Mouse (Mus musculus): ENCODE data around the gene Gm21987. TPM values are rescaled to one million over a fixed set of nuclear protein-coding genes. Genes with fewer than 3 reads are reported as not detected.

Gm21987 gene
- polyA plus RNA-seq, 1 experiment: not detected

DNA sequence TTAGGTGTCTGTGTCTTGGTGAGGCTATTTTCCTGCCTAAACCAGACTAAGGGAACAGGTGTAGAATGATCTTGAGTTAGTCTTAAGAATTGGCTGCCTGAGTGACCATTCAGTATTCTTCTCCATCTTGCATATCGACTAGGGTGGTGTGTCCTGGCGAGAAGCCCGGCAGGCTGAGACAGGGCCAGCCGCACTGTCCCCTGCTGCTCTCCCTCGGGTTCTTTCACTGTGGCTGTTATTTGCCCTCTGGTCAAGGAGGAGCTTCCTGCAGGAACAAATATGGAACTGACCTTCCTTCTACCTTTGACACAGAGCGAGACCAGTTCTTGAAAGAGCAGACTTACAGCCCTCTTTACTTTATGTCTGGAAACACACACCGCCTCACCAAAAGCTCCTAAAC is 5.2 kb downstream of the Gm21987 start:
- Histone ChIP-seq H3K27ac (ENCODE audit: control insufficient read depth, insufficient read depth, low read depth, low read length, poor library complexity) (no peak overlapping the region), H3K4me1 (ENCODE audit: control insufficient read depth, insufficient read depth, low read length) (no peaks in the 10 kb centered on the region; the same call in 1 of the 2 replicates), H3K4me3 (replicated peaks; ENCODE audit: control insufficient read depth, low read depth, low read length) (no peak overlapping the region)
- TF ChIP-seq CTCF (IDR thresholded peaks at IDR 0.05; ENCODE audit: control insufficient read depth, insufficient read depth, low read length) (no peak), POLR2A (IDR thresholded peaks at IDR 0.05; ENCODE audit: borderline replicate concordance, control insufficient read depth, low read depth, low read length) (no peak)
- WGBS: 87% methylated on average over 7 of the region's 7 CpGs

DNA sequence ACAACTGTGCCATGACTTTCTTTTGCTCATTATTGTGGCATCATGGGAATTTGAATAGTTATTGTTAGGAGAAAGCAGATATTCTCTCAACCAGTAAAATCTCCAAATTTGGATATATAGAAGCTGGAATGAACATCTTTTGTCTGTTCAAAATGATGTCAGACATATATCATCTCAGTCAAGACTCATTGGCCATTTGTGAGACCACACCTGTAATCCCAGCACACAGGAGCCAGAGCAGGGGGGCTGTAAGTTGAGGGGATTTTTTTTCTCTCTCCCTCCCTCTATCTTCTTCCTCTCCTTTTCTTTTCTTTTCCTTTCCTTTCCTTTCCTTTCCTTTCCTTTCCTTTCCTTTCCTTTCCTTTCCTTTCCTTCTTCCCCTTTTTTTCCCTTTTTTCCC is 6.0 kb downstream of the Gm21987 start:
- no peak overlapping the region for H3K4me3 ChIP-seq (replicated peaks; ENCODE audit: control insufficient read depth, low read depth, low read length)
- TF ChIP-seq CTCF (IDR thresholded peaks at IDR 0.05; ENCODE audit: control insufficient read depth, insufficient read depth, low read length) (no peak), POLR2A (IDR thresholded peaks at IDR 0.05; ENCODE audit: borderline replicate concordance, control insufficient read depth, low read depth, low read length) (no peak)

GRCm38 (mm10) chr16:38353642-38354041 is 6.8 kb downstream of the Gm21987 start:
- 84% methylated on average over 2 of the region's 2 CpGs for WGBS
- TF ChIP-seq CTCF (IDR thresholded peaks at IDR 0.05; ENCODE audit: control insufficient read depth, insufficient read depth, low read length) (no peak), POLR2A (IDR thresholded peaks at IDR 0.05; ENCODE audit: borderline replicate concordance, control insufficient read depth, low read depth, low read length) (no peak)
- no peak overlapping the region for H3K4me3 ChIP-seq (replicated peaks; ENCODE audit: control insufficient read depth, low read depth, low read length)
- H3K27ac ChIP-seq (ENCODE audit: control insufficient read depth, insufficient read depth, low read depth, low read length, poor library complexity): no peak overlapping the region
- H3K4me1 ChIP-seq (ENCODE audit: control insufficient read depth, insufficient read depth, low read length): no peaks in the 10 kb centered on the region; the same call in 1 of the 2 replicates

More for the DNA sequence above, 6.0 kb downstream of the Gm21987 start:
- Histone ChIP-seq H3K4me1 (ENCODE audit: control insufficient read depth, insufficient read depth, low read length) (no peaks in the 10 kb centered on the region; the same call in 1 of the 2 replicates), H3K27ac (ENCODE audit: control insufficient read depth, insufficient read depth, low read depth, low read length, poor library complexity) (no peak overlapping the region)

GRCm38 (mm10) chr16:38354185-38354913 is 7.5 kb downstream of the Gm21987 start:
- WGBS: 55% methylated on average over 5 of the region's 5 CpGs
- Histone ChIP-seq H3K27ac (ENCODE audit: control insufficient read depth, insufficient read depth, low read depth, low read length, poor library complexity) (no peak overlapping the region), H3K4me1 (ENCODE audit: control insufficient read depth, insufficient read depth, low read length) (no peaks in the 10 kb centered on the region; the same call in 1 of the 2 replicates), H3K4me3 (replicated peaks; ENCODE audit: control insufficient read depth, low read depth, low read length) (no peak overlapping the region)
- TF ChIP-seq POLR2A (IDR thresholded peaks at IDR 0.05; ENCODE audit: borderline replicate concordance, control insufficient read depth, low read depth, low read length): no peak
- no peak for TF ChIP-seq CTCF (IDR thresholded peaks at IDR 0.05; ENCODE audit: control insufficient read depth, insufficient read depth, low read length)

DNA sequence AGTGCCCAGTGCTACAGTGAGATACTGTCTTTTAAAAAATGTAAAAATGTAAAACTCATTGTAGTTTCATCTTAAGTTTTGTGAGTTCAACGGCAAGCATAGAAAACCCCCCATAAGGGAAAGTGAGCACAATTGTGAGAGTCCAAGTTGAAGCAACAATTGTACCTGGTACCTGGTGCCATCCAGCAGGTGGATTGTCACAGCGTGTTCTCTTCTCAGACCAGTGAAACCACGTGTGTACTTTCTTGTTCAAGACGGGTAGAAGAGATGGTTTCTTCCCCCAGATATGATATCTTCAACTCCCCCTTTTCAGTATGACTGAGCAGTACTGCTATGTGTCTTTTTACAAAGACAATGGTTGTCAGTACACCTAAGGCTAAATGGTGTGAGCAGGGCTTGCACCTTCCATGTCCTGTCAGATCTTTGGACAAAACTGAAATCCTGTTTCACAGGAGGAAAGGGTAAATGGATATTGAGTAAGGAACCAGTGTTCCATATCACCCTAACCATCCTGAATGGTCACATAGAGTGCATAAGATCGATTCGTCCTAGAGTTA is 11.5 kb downstream of the Gm21987 start:
- WGBS: 69% methylated on average over 6 of the region's 6 CpGs

GRCm38 (mm10) chr16:38359241-38359640 is 12.4 kb downstream of the Gm21987 start:
- TF ChIP-seq CTCF (IDR thresholded peaks at IDR 0.05; ENCODE audit: control insufficient read depth, insufficient read depth, low read length) (no peak), POLR2A (IDR thresholded peaks at IDR 0.05; ENCODE audit: borderline replicate concordance, control insufficient read depth, low read depth, low read length) (no peak)
- WGBS: 87% methylated on average over 2 of the region's 2 CpGs
- no peak overlapping the region for H3K4me3 ChIP-seq (replicated peaks; ENCODE audit: control insufficient read depth, low read depth, low read length)
- H3K4me1 ChIP-seq (ENCODE audit: control insufficient read depth, insufficient read depth, low read length): no peaks in the 10 kb centered on the region
- H3K27ac ChIP-seq (ENCODE audit: control insufficient read depth, insufficient read depth, low read depth, low read length, poor library complexity): no peak overlapping the region

More for the DNA sequence above, 11.5 kb downstream of the Gm21987 start:
- TF ChIP-seq POLR2A (IDR thresholded peaks at IDR 0.05; ENCODE audit: borderline replicate concordance, control insufficient read depth, low read depth, low read length): no peak
- TF ChIP-seq CTCF (IDR thresholded peaks at IDR 0.05; ENCODE audit: control insufficient read depth, insufficient read depth, low read length): no peak
- no peaks in the 10 kb centered on the region for H3K4me1 ChIP-seq (ENCODE audit: control insufficient read depth, insufficient read depth, low read length)
- no peak overlapping the region for H3K27ac ChIP-seq (ENCODE audit: control insufficient read depth, insufficient read depth, low read depth, low read length, poor library complexity)
- no peak overlapping the region for H3K4me3 ChIP-seq (replicated peaks; ENCODE audit: control insufficient read depth, low read depth, low read length)

DNA sequence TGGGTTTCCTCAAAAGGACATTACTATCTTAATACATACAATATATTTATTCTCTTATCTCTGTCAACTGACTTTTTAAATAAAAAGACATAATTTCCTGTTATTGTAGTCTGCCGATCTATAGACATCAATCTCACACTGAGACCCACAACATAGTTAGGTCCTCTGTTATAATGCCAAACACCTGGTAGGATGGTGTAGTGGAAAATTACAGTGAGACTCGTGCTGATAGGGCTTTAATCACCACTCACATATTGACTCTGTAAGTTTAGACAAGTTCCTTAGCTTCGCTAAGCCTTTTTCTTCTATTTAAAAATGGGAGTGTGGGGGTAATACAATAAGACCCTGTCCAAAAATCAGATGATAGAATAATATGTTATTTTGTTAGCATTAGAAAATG is 13.0 kb downstream of the Gm21987 start:
- Histone ChIP-seq H3K4me3 (replicated peaks; ENCODE audit: control insufficient read depth, low read depth, low read length) (no peak overlapping the region), H3K27ac (ENCODE audit: control insufficient read depth, insufficient read depth, low read depth, low read length, poor library complexity) (no peak overlapping the region), H3K4me1 (ENCODE audit: control insufficient read depth, insufficient read depth, low read length) (no peaks in the 10 kb centered on the region)
- TF ChIP-seq CTCF (IDR thresholded peaks at IDR 0.05; ENCODE audit: control insufficient read depth, insufficient read depth, low read length) (no peak), POLR2A (IDR thresholded peaks at IDR 0.05; ENCODE audit: borderline replicate concordance, control insufficient read depth, low read depth, low read length) (no peak)
- WGBS: 57% methylated on average over 3 of the region's 3 CpGs

DNA sequence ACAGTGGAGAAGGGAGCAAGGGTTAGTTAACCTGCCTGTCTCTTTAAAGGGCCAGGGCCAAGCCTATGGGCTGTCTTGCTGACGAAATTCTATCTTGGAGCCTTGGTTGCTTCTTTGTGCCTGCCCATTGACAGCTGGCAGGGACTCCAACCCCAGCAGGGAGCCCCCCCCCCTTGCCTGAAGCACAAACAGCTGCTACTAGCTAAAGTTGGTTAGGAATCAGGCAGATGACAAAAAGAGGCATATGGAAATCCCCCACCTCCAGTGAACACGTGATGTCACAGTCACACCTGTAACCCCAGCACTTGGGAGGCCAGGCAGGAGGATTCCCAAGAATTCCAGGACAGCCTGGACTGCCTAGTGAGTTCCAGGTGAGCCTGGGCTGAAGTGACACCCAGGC is 13.5 kb downstream of the Gm21987 start:
- Histone ChIP-seq H3K27ac (ENCODE audit: control insufficient read depth, insufficient read depth, low read depth, low read length, poor library complexity) (no peak overlapping the region), H3K4me3 (replicated peaks; ENCODE audit: control insufficient read depth, low read depth, low read length) (no peak overlapping the region), H3K4me1 (ENCODE audit: control insufficient read depth, insufficient read depth, low read length) (no peaks in the 10 kb centered on the region)
- 69% methylated on average over 2 of the region's 2 CpGs for WGBS
- TF ChIP-seq POLR2A (IDR thresholded peaks at IDR 0.05; ENCODE audit: borderline replicate concordance, control insufficient read depth, low read depth, low read length) (no peak), CTCF (IDR thresholded peaks at IDR 0.05; ENCODE audit: control insufficient read depth, insufficient read depth, low read length) (no peak)

Data from bone marrow, adult 2 months (tissue).